Mouse (Mus musculus): ENCODE measurements around the gene Prkag3.
A peak's percentile ranks its signal among the peaks of the same experiment; 100 is the strongest.

Gene Prkag3

DNA sequence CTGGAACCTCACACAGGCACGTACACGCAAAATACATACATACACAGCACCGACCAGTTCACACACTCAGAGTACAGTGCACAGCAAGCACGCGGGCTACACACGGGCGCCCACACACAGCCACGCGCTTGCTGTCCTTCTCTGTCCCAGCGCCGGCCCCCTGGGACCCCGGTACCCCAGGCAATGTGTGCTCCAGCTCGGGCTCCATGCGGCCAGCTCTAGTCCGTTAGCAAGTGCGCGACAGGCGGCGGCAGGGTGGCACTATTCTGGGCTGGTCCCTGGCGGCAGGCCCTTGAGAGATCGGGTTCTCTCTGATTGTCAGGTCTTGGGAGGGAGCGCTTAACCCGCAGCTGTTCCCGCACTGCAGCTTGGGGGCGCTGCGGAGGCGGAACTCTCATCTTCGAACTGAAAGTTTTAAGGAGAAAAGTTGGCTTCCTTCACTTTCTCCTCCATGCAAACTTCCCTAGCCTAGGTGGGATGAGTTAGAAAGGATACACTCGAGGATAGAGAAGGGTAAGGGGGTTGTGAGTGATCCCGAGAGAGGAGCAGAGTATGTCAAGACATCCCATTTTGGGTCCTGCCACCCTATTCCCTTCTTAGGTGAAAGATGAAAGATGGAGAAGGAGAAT is at the start of gene Prkag3:
TSS of gene Prkag3 (minus strand) at position 579 of the 629 bp plus-strand sequence.
- DNase-seq: no peak

DNA sequence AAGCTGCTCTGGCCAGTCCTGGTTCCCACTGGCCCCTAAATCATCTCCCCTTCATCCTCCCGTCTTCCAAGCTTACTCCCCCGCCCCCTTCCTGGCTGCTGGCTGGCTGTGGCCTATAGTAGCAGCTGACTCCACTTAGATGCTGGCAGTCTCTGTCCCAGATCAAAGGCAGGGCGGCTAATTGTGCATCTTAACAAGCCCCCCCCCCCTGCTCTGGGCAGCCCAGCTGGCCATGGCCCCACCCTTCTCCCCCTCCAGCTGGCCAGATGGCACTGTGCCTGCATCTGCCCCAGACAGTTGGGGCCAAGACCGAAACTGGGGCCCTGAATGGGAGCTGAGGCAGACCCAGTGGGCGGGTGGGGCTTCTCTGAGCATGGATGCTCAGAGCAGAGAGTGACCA is 48.4 kb upstream of the Prkag3 start:
- DNase-seq: no peak

- no peak for DNase-seq
These were observed 46.1 kb upstream of the Prkag3 start for GRCm38 (mm10) chr1:74795145-74795529.

DNA sequence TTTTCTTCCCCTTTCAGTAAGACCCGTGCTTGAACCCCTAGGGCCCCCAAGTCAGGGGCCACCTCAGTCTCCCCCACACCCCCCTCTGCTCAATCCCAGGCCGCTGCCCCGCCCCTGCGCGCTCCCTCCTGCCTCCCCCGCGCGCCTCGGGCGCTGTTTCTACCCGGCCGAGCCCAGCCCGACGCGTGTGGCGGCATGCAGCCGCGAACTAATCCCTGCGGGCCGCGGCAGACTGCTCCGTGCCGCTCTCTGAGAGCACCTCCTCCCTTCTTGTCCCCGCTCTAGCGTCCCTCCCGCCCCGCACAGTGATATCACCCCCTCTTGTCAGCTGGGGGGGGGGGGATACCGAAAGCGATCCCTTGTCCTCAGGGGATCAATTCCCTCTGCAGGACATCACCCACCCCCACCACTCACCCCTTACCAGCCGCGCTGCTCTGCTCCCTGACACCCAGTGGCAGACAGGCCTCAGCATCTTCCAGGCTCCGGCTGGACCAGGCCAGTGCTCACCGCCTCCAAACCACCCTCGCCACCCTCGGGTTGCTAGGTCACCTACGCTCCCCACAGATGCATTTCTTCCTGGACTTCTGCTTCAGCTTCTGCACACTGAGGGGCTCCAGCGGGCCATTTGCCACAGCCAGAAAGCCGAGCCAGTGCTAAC is 45.6 kb upstream of the Prkag3 start:
- no peak for DNase-seq

GRCm38 (mm10) chr1:74792831-74793660 is 44.0 kb upstream of the Prkag3 start:
- no peak for DNase-seq

DNA sequence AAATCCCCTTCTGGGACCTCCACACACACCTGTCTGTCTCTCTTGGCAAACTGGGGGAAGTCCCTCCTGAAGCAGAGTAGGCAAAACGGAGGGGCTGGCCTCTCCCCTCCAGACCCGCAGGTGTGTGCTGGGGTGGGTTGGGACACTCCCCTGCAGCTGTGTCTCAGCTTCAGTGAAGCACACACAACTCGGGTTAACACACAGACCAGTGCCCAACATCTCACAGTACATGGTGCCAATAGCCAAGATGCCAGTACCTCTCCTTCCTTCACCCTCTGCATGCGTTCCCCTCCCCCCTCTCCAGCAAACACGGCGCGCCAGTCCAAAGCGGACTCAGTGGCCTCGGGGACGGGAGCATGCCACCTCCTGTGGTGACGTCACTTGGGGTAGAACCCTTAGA is 42.2 kb upstream of the Prkag3 start, which contains the start of gene Wnt10a:
TSS of gene Wnt10a (plus strand) at position 268 of the 400 bp plus-strand sequence.
- DNase-seq: no peak

DNA sequence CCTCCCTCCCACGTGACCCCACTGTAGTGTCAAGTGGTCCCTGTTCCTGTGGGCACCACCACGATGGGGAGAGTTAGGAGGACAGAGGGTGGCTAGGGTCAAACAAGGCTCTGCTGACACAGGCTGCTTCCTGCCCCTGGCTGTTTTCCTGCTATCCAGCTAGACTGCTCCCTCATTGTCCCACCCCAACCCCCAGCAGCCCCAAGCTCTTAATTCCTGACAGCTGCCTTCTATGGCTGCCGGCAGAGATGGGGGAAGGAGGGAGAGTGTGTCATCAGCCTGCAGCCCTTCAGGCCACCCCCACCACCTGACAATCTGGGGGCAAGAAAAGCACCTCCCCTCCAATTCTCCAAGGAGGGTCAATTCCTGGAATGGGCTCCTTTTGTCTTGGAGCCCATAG is 41.1 kb upstream of the Prkag3 start:
- no peak for DNase-seq

DNA sequence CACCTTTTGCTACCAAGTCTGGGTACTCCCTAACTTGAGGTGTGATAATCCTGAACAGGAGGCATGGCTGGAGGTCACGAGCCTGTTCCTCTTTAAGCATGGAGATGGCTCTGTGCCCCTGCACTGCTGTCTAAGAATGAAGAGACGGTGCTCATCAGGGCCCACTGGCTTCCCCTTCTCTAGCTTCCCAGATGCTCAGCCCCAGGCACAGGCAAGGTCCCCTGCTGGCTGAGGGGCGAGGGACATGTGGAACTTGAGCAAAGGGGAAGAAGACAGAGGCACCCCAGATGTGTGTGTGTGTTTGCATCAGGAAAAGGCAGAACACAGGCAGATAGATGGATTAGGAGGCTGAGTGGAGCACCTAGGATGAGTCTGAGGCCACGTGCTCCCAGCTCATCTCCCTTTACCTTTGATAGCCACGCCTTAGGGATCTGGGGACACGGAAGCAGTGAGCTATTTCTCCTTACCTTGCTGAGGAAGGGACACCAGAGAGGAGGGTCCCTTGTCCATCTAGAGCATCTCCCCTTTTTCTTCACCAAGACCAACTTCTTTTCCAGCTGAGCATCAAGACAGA is 39.7 kb upstream of the Prkag3 start:
- DNase-seq: no peak

GRCm38 (mm10) chr1:74787846-74788245 is 38.8 kb upstream of the Prkag3 start:
- peak; percentile 82 for DNase-seq

DNA sequence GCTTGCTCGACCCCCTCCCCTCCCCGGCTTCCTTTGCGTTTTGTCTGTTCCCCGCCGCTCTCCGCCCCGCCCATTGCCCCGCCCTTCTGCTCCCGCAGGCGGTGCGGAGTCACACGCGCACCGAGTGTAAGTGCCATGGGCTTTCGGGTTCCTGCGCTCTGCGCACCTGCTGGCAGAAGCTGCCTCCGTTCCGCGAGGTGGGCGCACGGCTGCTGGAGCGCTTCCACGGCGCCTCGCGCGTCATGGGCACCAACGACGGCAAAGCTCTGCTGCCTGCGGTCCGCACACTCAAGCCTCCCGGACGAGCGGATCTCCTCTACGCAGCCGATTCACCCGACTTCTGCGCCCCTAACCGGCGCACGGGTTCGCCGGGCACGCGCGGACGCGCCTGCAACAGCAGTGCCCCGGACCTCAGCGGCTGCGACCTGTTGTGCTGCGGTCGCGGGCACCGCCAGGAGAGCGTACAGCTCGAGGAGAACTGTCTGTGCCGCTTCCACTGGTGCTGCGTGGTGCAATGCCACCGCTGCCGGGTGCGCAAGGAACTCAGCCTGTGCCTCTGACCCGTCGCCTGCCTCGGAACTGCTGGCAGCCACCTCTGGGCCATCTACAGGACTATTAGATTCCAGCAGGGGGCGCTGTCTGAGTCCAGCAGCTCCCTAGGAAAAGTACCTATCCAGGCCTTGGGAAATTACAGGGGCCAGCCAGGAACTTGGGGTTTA is 35.2 kb upstream of the Prkag3 start:
- DNase-seq: no peak

DNA sequence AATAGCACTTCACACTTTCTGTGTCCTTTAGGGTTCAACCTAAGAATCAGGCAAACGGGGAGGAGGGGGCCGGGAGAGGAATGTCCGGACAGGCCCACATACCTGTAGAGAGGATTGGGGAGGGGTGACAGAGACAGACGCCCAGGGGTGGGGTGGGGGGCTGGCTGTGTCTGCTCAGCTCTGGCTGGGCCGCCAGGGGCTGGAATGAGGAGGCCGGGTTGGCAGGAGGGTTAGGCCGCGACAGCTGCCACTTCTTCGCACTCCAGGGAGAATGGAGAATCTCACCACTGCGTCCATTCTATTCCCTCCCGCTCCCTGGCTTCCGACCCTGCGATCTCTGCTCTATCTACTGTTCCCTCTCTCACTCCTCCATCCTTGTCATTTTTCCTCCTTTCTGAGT is 34.5 kb upstream of the Prkag3 start:
- DNase-seq: no peak

GRCm38 (mm10) chr1:74782045-74782444 is 33.0 kb upstream of the Prkag3 start:
- DNase-seq: no peak

DNA sequence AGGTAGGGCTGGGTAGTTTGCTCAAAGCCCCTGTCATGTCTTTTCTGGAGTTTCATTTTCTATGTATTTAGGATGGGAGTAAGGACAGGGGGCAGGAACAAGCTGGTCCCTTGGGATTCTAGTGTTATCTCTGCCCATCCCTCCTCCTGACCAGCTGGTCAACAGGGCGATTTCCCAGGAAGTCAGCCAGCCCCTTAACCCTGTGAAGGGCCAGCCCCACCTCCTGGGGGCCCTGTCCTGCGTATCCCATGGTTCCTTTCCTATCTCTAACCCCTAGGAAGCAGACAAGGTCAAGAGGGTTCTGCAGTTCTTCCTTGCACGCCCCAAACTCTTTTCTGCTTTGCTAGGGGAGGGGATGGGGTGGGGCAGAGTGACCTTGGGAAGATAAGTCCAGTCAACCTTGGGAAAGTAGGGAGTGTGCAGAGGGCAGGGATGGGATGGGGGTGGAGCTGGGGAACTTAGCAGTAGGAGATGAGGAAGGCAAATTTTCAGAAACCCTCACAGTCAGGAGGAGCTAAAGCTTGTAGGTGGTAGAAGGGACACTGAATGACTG is 30.0 kb upstream of the Prkag3 start:
- DNase-seq: no peak

GRCm38 (mm10) chr1:74775816-74776215 is 26.8 kb upstream of the Prkag3 start:
- no peak for DNase-seq

GRCm38 (mm10) chr1:74774062-74774461 is 25.0 kb upstream of the Prkag3 start:
- DNase-seq: no peak

GRCm38 (mm10) chr1:74773136-74773535 is 24.1 kb upstream of the Prkag3 start:
- no peak for DNase-seq

- no peak for DNase-seq
These were observed 23.1 kb upstream of the Prkag3 start for GRCm38 (mm10) chr1:74771931-74772620.

GRCm38 (mm10) chr1:74771845-74771930 is 22.7 kb upstream of the Prkag3 start, which contains the start of gene Wnt6:
Gene Wnt6 (plus strand): TSS chr1:74771892.
- DNase-seq: no peak

DNA sequence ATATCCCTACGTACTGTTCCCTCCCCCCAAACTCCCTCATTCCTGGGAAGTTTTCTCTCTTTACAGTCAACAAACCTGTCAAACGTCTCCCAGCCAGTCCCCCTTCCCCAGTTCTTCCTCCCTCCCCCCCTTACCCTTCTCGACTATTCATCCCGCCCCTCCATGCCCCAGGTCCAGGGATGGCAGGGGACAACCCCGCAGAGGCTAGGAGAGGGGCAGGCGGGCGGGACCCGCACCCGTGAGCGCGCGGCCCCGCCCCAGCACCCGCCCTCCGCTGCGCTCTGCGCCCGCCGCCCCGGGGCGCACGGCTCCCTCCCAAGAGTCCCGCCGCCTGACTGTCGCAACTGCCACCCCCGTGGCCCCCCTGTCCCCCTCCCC is 22.4 kb upstream of the Prkag3 start:
- no peak for DNase-seq

DNA sequence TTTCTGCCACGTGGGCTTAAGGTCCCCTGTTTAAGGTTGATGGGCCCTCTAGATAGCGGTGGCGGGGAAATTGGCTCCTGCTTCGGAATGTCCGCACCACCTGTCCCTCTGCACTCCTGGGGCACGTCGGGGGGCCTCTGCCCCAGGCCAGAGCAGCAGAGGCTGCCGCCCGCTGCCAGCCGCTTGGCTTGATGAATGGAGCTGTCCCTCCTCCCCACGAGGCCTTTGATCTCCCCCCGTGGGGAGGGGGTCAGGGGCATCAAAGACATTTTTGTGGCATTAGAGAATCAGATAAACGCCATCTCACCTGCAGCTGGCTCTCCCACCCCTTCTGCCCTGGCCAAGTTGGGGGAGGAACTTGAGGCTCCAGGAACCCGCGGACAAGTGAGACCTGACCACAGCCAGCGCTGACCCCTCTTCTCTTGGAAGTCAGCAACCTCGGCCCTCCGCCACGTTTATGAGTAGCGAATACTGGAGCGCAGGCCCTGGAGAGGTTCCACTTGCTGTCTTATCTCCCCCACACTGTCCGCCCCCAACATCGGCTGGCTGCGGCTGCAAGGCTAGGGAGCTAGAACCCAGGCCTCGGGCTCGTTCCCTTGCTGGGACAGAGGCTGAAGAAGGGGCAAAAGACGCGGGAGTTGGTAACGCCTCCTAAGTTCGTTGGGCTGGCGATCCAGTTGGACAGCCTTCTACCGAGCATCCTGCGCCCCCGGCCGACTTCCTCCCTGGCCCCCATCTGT is 21.9 kb upstream of the Prkag3 start:
- no peak for DNase-seq

DNA sequence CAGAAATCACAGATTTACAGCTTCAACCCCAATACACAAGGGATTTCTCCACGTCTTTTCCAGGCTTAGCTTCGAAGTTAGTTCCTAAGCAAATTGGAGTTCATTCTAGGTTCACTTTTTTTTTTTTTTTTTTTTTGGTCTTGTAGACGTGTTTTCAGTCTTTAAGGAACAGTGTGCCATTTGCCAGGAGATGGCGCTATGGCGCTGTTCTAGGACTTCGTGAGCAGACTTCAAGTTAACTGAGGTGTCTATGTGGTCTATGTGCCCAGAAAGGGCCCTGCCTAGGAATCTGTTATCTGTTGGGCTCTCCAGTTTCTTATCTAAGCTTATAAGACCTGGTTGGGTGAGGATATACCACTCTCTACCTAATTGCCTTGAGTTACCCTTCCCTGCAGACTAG is 14.1 kb upstream of the Prkag3 start:
- peak; percentile 28 for DNase-seq

DNA sequence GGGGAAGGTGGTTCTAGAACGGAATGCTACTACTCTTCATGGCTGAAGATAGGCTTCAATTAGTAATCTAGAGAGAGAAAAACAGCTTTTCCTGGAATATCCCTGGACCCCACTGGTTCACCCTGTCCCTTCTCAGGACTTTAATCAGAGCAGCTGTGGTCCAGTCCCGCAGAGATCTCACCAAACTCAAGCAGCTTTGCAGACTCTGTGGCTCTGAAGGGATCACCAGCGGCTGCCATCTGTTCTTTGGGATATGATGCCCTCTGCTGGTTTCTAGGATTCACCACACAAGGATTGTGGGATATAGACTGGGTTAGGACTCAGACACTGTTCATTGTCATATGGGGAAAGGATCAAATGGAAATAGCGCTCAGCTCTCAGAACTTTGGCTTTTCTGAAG is 10.8 kb upstream of the Prkag3 start:
- DNase-seq: peak; percentile 20

All from cerebellum, adult 8-10 months (tissue).